Mouse (Mus musculus): Measurements from ENCODE around the gene Atg4a-ps. TPM values are rescaled to one million over a fixed set of nuclear protein-coding genes. Genes with fewer than 3 reads are reported as not detected.
"Not testable (repeated sequence)": the region's sequence is repeated elsewhere in the genome, so short reads cannot be mapped to it uniquely, and the experiment has no call there.

Atg4a-ps gene
- 1 to 10 TPM in 1 of 2 experiments, not detected in 1; 2.2 TPM for total RNA-seq (2021)
- long read RNA-seq, experiment 1 = 0 reads
- long read RNA-seq, experiment 2, partial matches to known transcripts = 0 of 1 reads
- long read RNA-seq, experiment 2, other reads (novel, unspliced or antisense) = 0 of 1 reads

GRCm38 (mm10) chr3:103645968-103646367 lies at the start of gene Atg4a-ps:
Atg4a-ps (minus strand) TSS chr3:103646068.
- DNase-seq = not testable (repeated sequence)

- DNase-seq = no peak
These were observed 49.7 kb upstream of the Atg4a-ps start for GRCm38 (mm10) chr3:103695556-103695955.

GRCm38 (mm10) chr3:103690506-103690905 lies 44.6 kb upstream of the Atg4a-ps start:
- peak; percentile 48 to 65 for DNase-seq

- no peak for DNase-seq
These were observed 43.2 kb upstream of the Atg4a-ps start for GRCm38 (mm10) chr3:103689043-103689442.

- no peak for DNase-seq
These were observed 38.1 kb upstream of the Atg4a-ps start for GRCm38 (mm10) chr3:103683966-103684319.

- no peak for DNase-seq
These were observed 37.5 kb upstream of the Atg4a-ps start for GRCm38 (mm10) chr3:103683234-103683965.

GRCm38 (mm10) chr3:103682473-103682872 lies 36.6 kb upstream of the Atg4a-ps start:
- no peak for DNase-seq

GRCm38 (mm10) chr3:103678811-103679210 lies 32.9 kb upstream of the Atg4a-ps start:
- no peak for DNase-seq

- DNase-seq = no peak
These were observed 26.8 kb upstream of the Atg4a-ps start for GRCm38 (mm10) chr3:103672716-103673115.

GRCm38 (mm10) chr3:103672113-103672512 lies 26.2 kb upstream of the Atg4a-ps start:
- DNase-seq = no peak

GRCm38 (mm10) chr3:103663385-103663784 lies 17.5 kb upstream of the Atg4a-ps start:
- DNase-seq = no peak

- peak; percentile 45 to 52 for DNase-seq
These were observed 15.8 kb upstream of the Atg4a-ps start for GRCm38 (mm10) chr3:103661714-103662113.

GRCm38 (mm10) chr3:103660012-103660411 lies 14.1 kb upstream of the Atg4a-ps start:
- DNase-seq = peak; percentile 30 to 31

GRCm38 (mm10) chr3:103650406-103650805 lies 4.5 kb upstream of the Atg4a-ps start:
- no peak for DNase-seq

- DNase-seq = no peak
These were observed 3.8 kb upstream of the Atg4a-ps start for GRCm38 (mm10) chr3:103649716-103650115.

GRCm38 (mm10) chr3:103648486-103648885 lies 2.6 kb upstream of the Atg4a-ps start:
- DNase-seq = peak; percentile 38 to 57

GRCm38 (mm10) chr3:103647164-103647867 lies 1.4 kb upstream of the Atg4a-ps start:
- peak; percentile 39 to 47 for DNase-seq

- DNase-seq = no peak
These were observed 4.6 kb downstream of the Atg4a-ps start for GRCm38 (mm10) chr3:103641301-103641700.

GRCm38 (mm10) chr3:103640226-103640803 lies 5.6 kb downstream of the Atg4a-ps start:
- no peak for DNase-seq

- DNase-seq = no peak
These were observed 8.2 kb downstream of the Atg4a-ps start for GRCm38 (mm10) chr3:103637641-103638040.

GRCm38 (mm10) chr3:103634256-103634655 lies 11.6 kb downstream of the Atg4a-ps start:
- DNase-seq = no peak

- DNase-seq = no peak
These were observed 12.0 kb downstream of the Atg4a-ps start for GRCm38 (mm10) chr3:103633831-103634230.

- no peak for DNase-seq
These were observed 12.7 kb downstream of the Atg4a-ps start for GRCm38 (mm10) chr3:103633124-103633523.

Measured in heart, adult 18-20 months (tissue).